Mouse (Mus musculus) lung, postnatal 14 days (tissue): ENCODE results near the gene H2-Aa.
A peak's percentile ranks its signal among the peaks of the same experiment; 100 is the strongest.

Experiments
- DNase-seq: peaks from one replicate; pipeline ENCODE4 v3.0.0; 2021

Gene H2-Aa

GRCm38 (mm10) chr17:34261502-34261901, 26.1 kb downstream of the H2-Aa start:
- peak; percentile 81 for DNase-seq

GRCm38 (mm10) chr17:34260551-34260950, 27.1 kb downstream of the H2-Aa start:
- DNase-seq = no peak

GRCm38 (mm10) chr17:34257594-34258375, 29.8 kb downstream of the H2-Aa start, which contains the start of gene H2-Ab1:
TSS of gene H2-Ab1 (plus strand) at chr17:34257689.
- peak; percentile 86 for DNase-seq

- DNase-seq = no peak
Measured at GRCm38 (mm10) chr17:34256501-34256900, 31.1 kb downstream of the H2-Aa start.

- no peak for DNase-seq
Measured at GRCm38 (mm10) chr17:34251666-34252065, 36.0 kb downstream of the H2-Aa start.

- peak; percentile 62 for DNase-seq
Measured at GRCm38 (mm10) chr17:34249878-34250277, 37.7 kb downstream of the H2-Aa start.

- DNase-seq = no peak
Measured at GRCm38 (mm10) chr17:34249361-34249760, 38.3 kb downstream of the H2-Aa start.

GRCm38 (mm10) chr17:34248764-34249163, 38.9 kb downstream of the H2-Aa start:
- DNase-seq = no peak

- no peak for DNase-seq
Measured at GRCm38 (mm10) chr17:34247047-34247446, 40.6 kb downstream of the H2-Aa start.

- no peak for DNase-seq
Measured at GRCm38 (mm10) chr17:34244656-34245055, 43.0 kb downstream of the H2-Aa start.

GRCm38 (mm10) chr17:34240916-34241315, 46.7 kb downstream of the H2-Aa start:
- no peak for DNase-seq

- DNase-seq = no peak
Measured at GRCm38 (mm10) chr17:34240366-34240765, 47.3 kb downstream of the H2-Aa start.

- no peak for DNase-seq
Measured at GRCm38 (mm10) chr17:34239601-34240041, 48.0 kb downstream of the H2-Aa start.

- peak; percentile 61 for DNase-seq
Measured at GRCm38 (mm10) chr17:34238706-34239105, 48.9 kb downstream of the H2-Aa start, which contains the start of gene H2-Ob. TSS of gene H2-Ob (plus strand) at chr17:34238903.

- DNase-seq = no peak
Measured at GRCm38 (mm10) chr17:34237741-34238140, 49.9 kb downstream of the H2-Aa start.

GRCm38 (mm10) chr17:34236691-34237090, 50.9 kb downstream of the H2-Aa start:
- peak; percentile 64 for DNase-seq

GRCm38 (mm10) chr17:34234926-34235325, 52.7 kb downstream of the H2-Aa start:
- DNase-seq = peak; percentile 86
